Mouse (Mus musculus) liver, embryonic 14.5 days (tissue): ENCODE results near the gene Gm44511. TPM values are rescaled to one million over a fixed set of nuclear protein-coding genes. Genes with fewer than 3 reads are reported as not detected.
"Not testable (repeated sequence)": the region's sequence is repeated elsewhere in the genome, so short reads cannot be mapped to it uniquely, and the experiment has no call there.

ENCODE experiments used
- ATAC-seq: fragments of 200-750 bp; cut with Nextera tagmentation; 2 replicates; pipeline ENCODE4 v1.8.0; 2017; ENCODE audit warnings: moderate number of reproducible peaks, mild to moderate bottlenecking, moderate library complexity; ENCODE audit not compliant: insufficient read depth
- DNase-seq, 3 experiments: peaks; one replicate each; pipeline ENCODE4 v3.0.0-alpha.2; 2012 to 2013; ENCODE audit warnings: low read depth in 3 of 3, low spot score in 3 of 3
- H3K27ac ChIP-seq: fragments of 300-500 bp; sonication (generic); 2 replicates; pipeline ENCODE4 v1.5.1; 2014; ENCODE audit warnings: moderate library complexity, mild to moderate bottlenecking, control low read depth, inconsistent platforms
- H3K27me3 ChIP-seq: fragments of 300-500 bp; sonication (generic); 2 replicates; pipeline ENCODE4 v1.6.1; 2014; ENCODE audit warnings: mild to moderate bottlenecking, low read length, moderate library complexity; ENCODE audit not compliant: control insufficient read depth, insufficient read depth
- H3K36me3 ChIP-seq: fragments of 300-500 bp; sonication (generic); replicated peaks from 2 replicates; pipeline ENCODE4 v1.6.1; 2014; ENCODE audit warnings: low read depth; ENCODE audit not compliant: control insufficient read depth, insufficient read depth
- H3K4me1 ChIP-seq, 2 experiments: fragments of 200-500 bp in 1 of 2; fragments of 300-500 bp in 1 of 2; sonication (generic) in 1 of 2; replicated peaks; 2 replicates each; pipeline ENCODE4 v1.6.1; 2012 to 2014; ENCODE audit warnings: antibody characterized with exemption in 1 of 2, inconsistent platforms in 1 of 2, low read length in 1 of 2; ENCODE audit not compliant: control insufficient read depth in 2 of 2, insufficient read depth in 2 of 2
- H3K4me2 ChIP-seq: fragments of 300-500 bp; sonication (generic); 2 replicates; pipeline ENCODE4 v1.6.1; 2014; ENCODE audit warnings: low read depth, mild to moderate bottlenecking, control low read depth, moderate library complexity
- H3K4me3 ChIP-seq, 2 experiments: fragments of 200-500 bp in 1 of 2; fragments of 300-500 bp in 1 of 2; sonication (generic) in 1 of 2; 2 replicates each; pipeline ENCODE4 v1.5.1; 2012 to 2014; ENCODE audit warnings: low read depth in 2 of 2, low read length in 2 of 2, mild to moderate bottlenecking in 2 of 2, control low read depth in 1 of 2, inconsistent platforms in 1 of 2, moderate library complexity in 1 of 2; ENCODE audit not compliant: insufficient read depth in 1 of 2
- H3K9ac ChIP-seq: fragments of 300-500 bp; sonication (generic); replicated peaks from 2 replicates; pipeline ENCODE4 v1.6.1; 2014; ENCODE audit warnings: mild to moderate bottlenecking, control low read depth, moderate library complexity
- H3K9me3 ChIP-seq: fragments of 300-500 bp; sonication (generic); 2 replicates; pipeline ENCODE4 v1.6.1; 2016; ENCODE audit warnings: low read length, mixed read lengths; ENCODE audit not compliant: control insufficient read depth
- CTCF ChIP-seq: IDR thresholded peaks from 2 replicates; pipeline ENCODE4 v1.5.1; 2016; ENCODE audit warnings: antibody characterized with exemption, low read depth, control low read depth
- EP300 ChIP-seq: IDR thresholded peaks from 2 replicates; pipeline ENCODE4 v1.6.1; 2016; ENCODE audit warnings: antibody characterized with exemption, low read depth
- WGBS: fragments of 180-500 bp; shearing (Covaris S2); extraction: QIAGEN DNeasy Blood & Tissue Kit; methylation state at CpG from one replicate; pipeline ENCODE4 v1.1.7; 2014; ENCODE audit not compliant: insufficient replicate concordance; 5-methylcytosine and 5-hydroxymethylcytosine counted together
- polyA plus RNA-seq, 2 experiments: library from polyadenylated mRNA; depleted of rRNA in 1 of 2; stranded (reverse) in 1 of 2; unstranded in 1 of 2; fragments of >200 nt; fragmentation: Nextera tagmentation in 1 of 2; extraction: Ambion mirVana in 1 of 2; gene quantifications; 2 replicates each; pipeline versions ENCODE4 v1.2.1 to v1.2.3; 2012 to 2014

Gm44511 gene
- polyA plus RNA-seq, 2 experiments: not detected

GRCm38 (mm10) chr6:128804823-128805640 lies 21.1 kb downstream of the Gm44511 start:
- not testable (repeated sequence) for H3K4me3 ChIP-seq, H3K4me1 ChIP-seq, ATAC-seq, H3K36me3 ChIP-seq, H3K27ac ChIP-seq, H3K27me3 ChIP-seq, H3K4me2 ChIP-seq, H3K9ac ChIP-seq, H3K9me3 ChIP-seq
- DNase-seq: peak in 1 of 3 experiments; percentile 46
- WGBS: 61% methylated on average over 7 of the region's 7 CpGs
- peak; percentile 71 for TF ChIP-seq CTCF

- peak overlapping the region; percentile 73 for H3K4me2 ChIP-seq
- no peaks in the 10 kb centered on the region for H3K9me3 ChIP-seq
- no peaks in the 10 kb centered on the region for H3K27me3 ChIP-seq
- no peak overlapping the region for H3K27ac ChIP-seq
- TF ChIP-seq CTCF (peak; percentile 99), EP300 (no peak)
- peak overlapping the region; percentile 16; the same call in 1 of the 2 replicates for H3K9ac ChIP-seq
- DNase-seq: peak; percentile 83 to 89 (median 85)
- H3K4me1 ChIP-seq: peaks cover 0 to 4% of the 10 kb centered on the region in 2 experiments; a peak in 2 of 4 replicates
- ATAC-seq: peak; percentile 81
- H3K36me3 ChIP-seq: no peaks in the 10 kb centered on the region
- 7% methylated on average over 26 of the region's 26 CpGs for WGBS
- peak overlapping the region; percentile 52 to 60 for H3K4me3 ChIP-seq
Measured at GRCm38 (mm10) chr6:128802999-128803857, 22.9 kb downstream of the Gm44511 start.

GRCm38 (mm10) chr6:128802557-128802956 lies 23.6 kb downstream of the Gm44511 start:
- WGBS: 19% methylated on average over 10 of the region's 10 CpGs
- Histone ChIP-seq H3K4me2 (peak overlapping the region; percentile 73), H3K36me3 (no peaks in the 10 kb centered on the region), H3K27ac (no peak overlapping the region), H3K4me3 (peak overlapping the region; percentile 52 to 60), H3K4me1 (peaks cover 2 to 8% of the 10 kb centered on the region in 2 experiments; a peak in 2 of 4 replicates), H3K9me3 (no peaks in the 10 kb centered on the region), H3K27me3 (no peaks in the 10 kb centered on the region), H3K9ac (peak overlapping the region; percentile 37)
- TF ChIP-seq EP300 (no peak), CTCF (no peak)
- ATAC-seq (peak; percentile 20), DNase-seq (no peak)

- H3K9me3 ChIP-seq, ATAC-seq, DNase-seq, H3K36me3 ChIP-seq, H3K4me1 ChIP-seq, H3K27me3 ChIP-seq, H3K27ac ChIP-seq, H3K9ac ChIP-seq, H3K4me2 ChIP-seq, H3K4me3 ChIP-seq: not testable (repeated sequence)
- 73% methylated on average over 5 of the region's 5 CpGs for WGBS
Measured at GRCm38 (mm10) chr6:128800696-128801095, 25.4 kb downstream of the Gm44511 start.

GRCm38 (mm10) chr6:128799896-128800270 lies 26.2 kb downstream of the Gm44511 start:
- no peak for DNase-seq
- ATAC-seq: no peak
- no peaks in the 10 kb centered on the region for H3K36me3 ChIP-seq
- H3K27me3 ChIP-seq: no peaks in the 10 kb centered on the region
- H3K9me3 ChIP-seq: no peaks in the 10 kb centered on the region
- 28% methylated on average over 7 of the region's 7 CpGs for WGBS
- H3K4me1 ChIP-seq: peaks cover 2 to 10% of the 10 kb centered on the region in 2 experiments; a peak in 2 of 4 replicates
- H3K4me2 ChIP-seq: peak overlapping the region; percentile 62
- TF ChIP-seq EP300 (no peak), CTCF (no peak)
- H3K27ac ChIP-seq: no peak overlapping the region
- H3K9ac ChIP-seq: peak overlapping the region; percentile 32; the same call in 1 of the 2 replicates
- H3K4me3 ChIP-seq: peak overlapping the region; percentile 61 to 87
